Mouse (Mus musculus): ENCODE measurements around the gene Etaa1. TPM values are rescaled to one million over a fixed set of nuclear protein-coding genes. Genes with fewer than 3 reads are reported as not detected.
"Not testable (repeated sequence)": the region's sequence is repeated elsewhere in the genome, so short reads cannot be mapped to it uniquely, and the experiment has no call there.

Etaa1 gene
- total and polyA plus RNA-seq, 3 experiments, result 7.7 to 13.8 TPM; not detected in 1

DNA sequence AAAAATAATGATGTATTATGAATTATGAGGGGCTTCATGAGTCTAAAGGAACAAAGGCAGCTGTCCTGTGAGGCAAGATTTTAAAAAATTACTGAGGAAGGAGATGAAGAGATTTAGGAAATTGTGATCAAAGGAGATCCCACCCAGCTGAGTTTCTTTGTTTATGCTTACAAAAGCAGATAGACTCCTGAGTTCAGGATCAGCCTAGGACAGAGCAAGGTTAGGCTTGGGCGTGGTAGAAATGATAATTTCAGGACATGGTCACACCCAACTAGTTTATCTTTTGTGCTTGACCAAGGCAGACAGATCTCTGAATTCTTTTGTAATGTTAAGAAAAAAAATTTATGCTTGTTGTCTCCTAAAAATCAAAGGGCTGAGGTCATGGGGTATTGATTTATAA lies 37.2 kb downstream of the Etaa1 start:
- no peaks in the 10 kb centered on the region for H3K27me3 ChIP-seq (ENCODE audit: control insufficient read depth in 1 of 2, insufficient read depth in 2 of 2, low read length in 2 of 2)

DNA sequence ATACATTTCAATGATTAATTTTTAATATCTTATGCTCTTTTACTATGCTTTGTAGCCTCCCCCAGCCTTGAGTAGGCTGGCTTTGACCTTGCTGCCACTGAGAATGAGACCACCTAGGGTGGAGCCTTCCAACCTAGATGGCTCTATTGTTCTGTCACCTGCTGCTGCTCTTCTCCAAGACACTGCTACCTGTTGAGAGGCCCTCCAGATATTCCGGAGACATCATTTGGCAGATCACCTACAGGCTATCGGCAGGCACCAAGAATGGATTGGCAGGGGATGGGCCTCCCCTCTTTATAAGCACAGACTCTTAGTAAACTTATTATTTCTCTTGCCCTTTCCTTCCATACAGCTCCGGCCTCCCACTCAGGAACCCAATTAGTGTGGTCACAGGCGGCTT lies 52.7 kb downstream of the Etaa1 start:
- not testable (repeated sequence) for H3K4me3 ChIP-seq (ENCODE audit: control insufficient read depth in 1 of 2, insufficient read depth in 1 of 2, low read depth in 2 of 2, low read length in 2 of 2); H3K9ac ChIP-seq (ENCODE audit: control insufficient read depth, low read depth, low read length, poor library complexity, severe bottlenecking); H3K27ac ChIP-seq (ENCODE audit: control insufficient read depth, low read depth, low read length); H3K27me3 ChIP-seq (ENCODE audit: control insufficient read depth in 1 of 2, insufficient read depth in 2 of 2, low read length in 2 of 2); H3K79me2 ChIP-seq (ENCODE audit: control insufficient read depth, insufficient read depth, low read length, poor library complexity); H3K4me1 ChIP-seq (ENCODE audit: control insufficient read depth in 1 of 2, insufficient read depth in 2 of 2, low read length in 2 of 2); H3K36me3 ChIP-seq (ENCODE audit: control insufficient read depth in 1 of 2, insufficient read depth in 2 of 2, low read length in 2 of 2); DNase-seq (ENCODE audit: low read depth, low spot score); H3K9me3 ChIP-seq (replicated peaks; ENCODE audit: insufficient read depth, low read length)

More for the DNA sequence above, 37.2 kb downstream of the Etaa1 start:
- Histone ChIP-seq H3K4me3 (ENCODE audit: control insufficient read depth in 1 of 2, insufficient read depth in 1 of 2, low read depth in 2 of 2, low read length in 2 of 2) (no peak overlapping the region), H3K9me3 (replicated peaks; ENCODE audit: insufficient read depth, low read length) (no peaks in the 10 kb centered on the region), H3K4me1 (ENCODE audit: control insufficient read depth in 1 of 2, insufficient read depth in 2 of 2, low read length in 2 of 2) (no peaks in the 10 kb centered on the region), H3K36me3 (ENCODE audit: control insufficient read depth in 1 of 2, insufficient read depth in 2 of 2, low read length in 2 of 2) (no peaks in the 10 kb centered on the region), H3K9ac (ENCODE audit: control insufficient read depth, low read depth, low read length, poor library complexity, severe bottlenecking) (no peak overlapping the region), H3K27ac (ENCODE audit: control insufficient read depth, low read depth, low read length) (no peak overlapping the region), H3K79me2 (ENCODE audit: control insufficient read depth, insufficient read depth, low read length, poor library complexity) (no peaks in the 10 kb centered on the region)
- TF ChIP-seq MYC (IDR thresholded peaks at IDR 0.05; ENCODE audit: low read depth, low read length) (no peak), JUND (IDR thresholded peaks at IDR 0.05; ENCODE audit: low read depth, low read length) (no peak), UBTF (IDR thresholded peaks at IDR 0.05; ENCODE audit: borderline replicate concordance, insufficient read depth, low read depth, low read length) (no peak), TAL1 (IDR thresholded peaks at IDR 0.05; ENCODE audit: low read length) (no peak), MXI1 (IDR thresholded peaks at IDR 0.05; ENCODE audit: low read depth, low read length) (no peak), MYB (IDR thresholded peaks at IDR 0.05; ENCODE audit: low read depth, low read length) (no peak), KAT2A (conservative IDR thresholded peaks at IDR 0.05; ENCODE audit: low read depth, low read length) (no peak), GABPA (IDR thresholded peaks at IDR 0.05; ENCODE audit: low read depth, low read length) (no peak), ETS1 (IDR thresholded peaks at IDR 0.05; ENCODE audit: low read depth, low read length) (no peak), GATA1 (IDR thresholded peaks at IDR 0.05; ENCODE audit: low read depth, low read length) (no peak), MAFK (IDR thresholded peaks at IDR 0.05; ENCODE audit: borderline replicate concordance, low read depth, low read length) (no peak), POLR2AphosphoS5 (IDR thresholded peaks at IDR 0.05; ENCODE audit: borderline replicate concordance, low read depth, low read length) (no peak), ZC3H11A (IDR thresholded peaks at IDR 0.05; ENCODE audit: low read depth, low read length) (no peak), SMC3 (IDR thresholded peaks at IDR 0.05; ENCODE audit: low read depth, low read length) (no peak), POLR2A (IDR thresholded peaks at IDR 0.05; ENCODE audit: control insufficient read depth in 1 of 2, insufficient read depth in 1 of 2, low read depth in 1 of 2, low read length in 2 of 2, poor library complexity in 1 of 2) (no peak), TCF12 (IDR thresholded peaks at IDR 0.05; ENCODE audit: low read depth, low read length) (no peak), MAX (IDR thresholded peaks at IDR 0.05; ENCODE audit: low read length) (no peak)
- DNase-seq (ENCODE audit: low read depth, low spot score), result no peak

Data from MEL (cell line).